Mouse (Mus musculus) T-helper 17 cell (primary cell): ENCODE measurements around the gene Rock2.

Source experiments
- in situ Hi-C, 2 experiments: fragments of 300-600 bp; cut with MboI, MseI; formaldehyde crosslinking; loops; 1 replicate in 1 of 2; 2 replicates in 1 of 2; pipeline ENCODE4 v1.15.1; 2025; ENCODE audit warnings: high pct_unique_total_duplicates in 2 of 2

Gene Rock2

DNA sequence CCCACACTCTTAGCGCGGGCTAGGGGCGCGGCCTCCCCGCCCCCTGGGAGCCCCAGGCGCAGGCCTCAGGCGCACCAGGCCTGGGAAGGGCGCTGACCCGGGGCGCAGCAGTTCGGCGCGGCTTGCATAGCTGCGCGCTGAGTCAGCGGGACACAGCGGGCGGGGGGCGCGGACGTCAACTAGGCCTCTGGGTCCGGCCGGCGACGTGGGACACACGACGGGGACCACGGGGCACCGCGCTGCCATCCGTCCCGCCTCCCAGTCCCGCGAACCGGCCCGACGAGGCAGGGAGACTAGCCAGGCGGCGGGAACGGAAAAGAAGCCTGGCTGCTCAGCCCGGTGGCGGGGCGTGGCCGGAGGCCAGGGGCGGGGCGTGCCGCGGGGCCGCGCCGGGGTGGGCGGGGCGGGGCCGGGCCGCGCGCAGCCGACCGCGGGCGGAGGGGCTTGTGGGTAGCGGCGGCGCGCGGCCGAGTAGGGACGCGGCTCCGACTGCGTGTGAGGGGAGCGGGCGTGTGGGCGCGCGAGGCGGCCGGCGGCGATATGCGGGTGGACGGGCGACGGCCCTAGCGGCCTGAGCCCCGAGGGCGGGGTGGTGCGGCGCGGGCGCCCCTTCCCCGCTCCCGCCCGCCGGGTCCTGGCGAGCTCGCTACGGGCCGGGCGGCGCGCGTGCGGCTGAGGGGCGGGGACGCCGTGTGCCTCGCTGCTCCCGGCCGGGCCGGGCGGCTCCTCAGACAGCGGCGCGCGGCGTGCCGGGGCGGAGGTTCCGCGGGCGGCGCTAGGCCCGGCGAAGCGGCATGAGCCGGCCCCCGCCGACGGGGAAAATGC, at the start of gene Rock2:
TSS of gene Rock2 (plus strand) at position 500 of the 825 bp plus-strand sequence.
- in situ Hi-C loops: loop anchor here (5.0 to 10.0 kb wide), 3 partner anchors 43 to 300 kb away; partner anchors contain the start of gene E2f6 (in 1 of the 2)

DNA sequence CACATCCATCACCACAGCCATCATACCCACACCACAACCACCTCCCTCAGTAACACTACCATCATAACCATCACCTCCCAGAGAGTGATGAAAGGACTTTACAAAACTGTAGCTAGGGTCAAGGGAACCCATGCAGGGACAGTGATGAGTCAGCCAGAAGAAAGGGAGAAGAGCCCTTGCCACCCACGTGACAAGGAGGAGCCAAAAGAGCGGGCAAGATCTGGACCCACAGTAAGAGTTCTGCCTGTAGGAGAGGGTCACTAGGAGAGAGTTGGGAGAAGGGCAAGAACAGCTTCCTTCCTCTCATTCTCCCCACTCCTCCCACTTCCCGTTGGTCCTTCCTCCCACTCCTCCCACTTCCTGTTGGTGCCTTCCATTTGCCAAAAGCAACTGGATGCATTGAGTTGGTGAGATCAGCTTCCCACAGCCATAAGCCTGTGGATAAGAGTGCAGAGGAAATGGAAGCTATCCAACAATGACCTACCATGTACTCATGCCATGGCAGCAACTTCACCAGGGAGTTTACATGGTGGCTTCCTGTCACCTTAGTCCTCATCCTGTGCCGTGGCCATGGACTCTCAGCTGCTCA, 47.4 kb upstream of the Rock2 start:
- in situ Hi-C loops: loop anchor here in 1 of 2 experiments (5.0 kb wide), 1 partner anchor 35 kb away; no protein-coding TSS in a partner anchor

- in situ Hi-C loops: loop anchor here in 1 of 2 experiments (5.0 kb wide), 1 partner anchor 34 kb away; no protein-coding TSS in a partner anchor
Measured at GRCm38 (mm10) chr12:16848501-16848900, 46.2 kb upstream of the Rock2 start.

GRCm38 (mm10) chr12:16849821-16850220, 44.9 kb upstream of the Rock2 start:
- in situ Hi-C loops: loop anchor here in 1 of 2 experiments (5.0 kb wide), 1 partner anchor 32 kb away; no protein-coding TSS in a partner anchor

- in situ Hi-C loops: no loop called here
Measured at GRCm38 (mm10) chr12:16850431-16851375, 44.0 kb upstream of the Rock2 start.

DNA sequence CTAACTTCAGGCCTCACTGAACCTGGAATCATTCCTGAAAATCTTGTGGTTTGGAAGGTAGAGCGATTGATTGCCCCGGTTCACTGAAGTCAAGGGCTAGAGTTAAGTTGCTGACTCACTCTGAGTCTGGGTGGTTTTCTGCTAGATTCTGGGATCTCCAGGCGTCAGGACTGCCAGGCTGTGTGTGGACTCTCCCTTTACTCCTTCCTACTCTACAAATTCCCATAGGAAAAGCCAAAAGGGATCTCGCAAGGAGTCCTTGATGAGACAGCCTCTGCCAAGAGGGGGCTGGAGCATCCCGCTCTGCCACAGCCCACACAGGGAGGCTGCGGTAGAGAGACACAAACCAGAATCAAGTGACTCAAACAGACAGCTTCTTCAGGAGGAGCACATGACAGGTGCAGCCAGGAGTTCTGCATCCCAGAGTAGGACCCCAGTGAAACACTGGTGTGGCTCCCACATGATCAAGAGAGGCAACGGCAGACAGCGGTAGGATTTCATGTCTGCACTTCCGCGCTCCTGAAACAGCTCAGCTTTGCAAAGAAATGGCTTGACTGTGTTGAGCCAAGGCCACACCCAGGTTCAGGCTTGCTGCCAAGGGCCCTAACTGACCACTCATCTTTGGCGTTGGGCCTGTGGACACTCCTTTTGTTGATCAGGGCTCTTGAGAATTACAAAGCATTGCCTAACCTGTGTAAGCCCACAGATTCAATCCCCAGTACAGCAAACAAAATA, 41.1 kb upstream of the Rock2 start:
- in situ Hi-C loops: no loop called here

DNA sequence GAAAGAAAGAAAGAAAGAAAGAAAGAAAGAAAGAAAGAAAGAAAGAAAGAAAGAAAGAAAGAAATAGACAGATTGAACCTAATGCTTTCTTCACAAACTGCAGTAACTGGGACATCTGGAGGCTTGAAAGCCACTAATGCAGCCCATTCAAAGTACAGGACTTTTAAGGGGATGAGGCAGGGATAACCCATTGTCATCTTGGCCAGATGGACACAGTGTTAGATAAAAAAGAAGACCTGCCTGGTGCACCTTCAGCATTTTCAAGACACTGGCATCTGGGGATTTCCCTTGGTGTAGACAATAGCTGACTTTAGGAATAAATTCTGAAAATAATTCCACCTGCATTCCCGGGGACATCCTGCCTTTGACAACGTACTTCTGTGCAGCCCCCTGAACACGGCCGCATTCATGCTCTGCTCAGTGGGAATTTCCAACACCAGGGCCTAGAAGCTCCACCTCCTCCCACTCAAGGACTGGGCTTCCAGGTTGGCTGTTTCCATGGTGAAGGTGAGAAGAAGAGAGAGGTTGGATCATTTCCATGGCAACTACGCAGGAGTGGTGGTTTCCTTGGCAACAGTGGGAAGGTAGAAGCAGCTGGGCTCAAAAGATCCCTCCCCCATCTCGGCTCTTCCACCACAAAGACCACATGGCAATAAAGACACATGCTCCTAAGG, 38.9 kb upstream of the Rock2 start:
- in situ Hi-C loops: no loop called here

- in situ Hi-C loops: no loop called here
Measured at GRCm38 (mm10) chr12:16856306-16856679, 38.4 kb upstream of the Rock2 start.

DNA sequence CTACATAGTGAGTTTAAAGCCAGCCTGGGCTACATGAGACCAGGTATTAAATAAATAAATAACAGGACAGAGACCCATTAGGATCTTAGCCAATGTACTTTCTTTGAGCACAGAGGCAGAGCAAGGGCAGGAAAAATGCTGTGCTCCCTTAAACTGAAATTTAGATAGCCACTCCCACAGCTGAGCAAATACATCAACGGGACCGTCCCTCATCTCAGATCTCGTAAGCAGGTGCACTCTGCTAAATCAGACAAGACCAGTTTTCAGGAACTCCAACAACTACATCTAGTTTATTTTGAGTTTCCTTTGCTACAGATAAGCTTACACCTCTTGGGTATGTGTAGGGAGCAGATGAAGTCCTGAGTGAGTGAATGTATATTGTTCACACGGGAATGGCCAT, 36.6 kb upstream of the Rock2 start:
- in situ Hi-C loops: no loop called here

- in situ Hi-C loops: no loop called here
Measured at GRCm38 (mm10) chr12:16859781-16860180, 34.9 kb upstream of the Rock2 start.

GRCm38 (mm10) chr12:16860533-16860932, 34.2 kb upstream of the Rock2 start:
- in situ Hi-C loops: no loop called here

DNA sequence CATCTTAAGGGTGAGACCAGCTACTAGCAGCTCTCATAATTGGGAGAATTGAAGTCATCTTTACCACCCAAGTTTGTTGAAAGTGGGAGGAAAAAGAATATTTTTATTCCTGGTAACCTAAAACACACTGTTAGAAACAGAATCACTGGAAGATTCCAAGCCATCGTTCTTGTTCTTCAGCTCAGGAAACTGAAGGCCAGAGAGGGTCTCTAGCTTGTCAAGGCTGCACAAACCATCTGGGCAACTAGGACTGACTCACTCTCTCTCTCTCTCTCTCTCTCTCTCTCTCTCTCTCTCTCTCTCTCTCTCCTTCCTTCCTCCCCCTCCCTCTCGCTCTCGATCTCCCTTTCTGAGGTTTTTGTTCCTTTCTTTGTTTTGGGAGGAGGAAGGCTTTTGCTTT, 33.7 kb upstream of the Rock2 start:
- in situ Hi-C loops: no loop called here

DNA sequence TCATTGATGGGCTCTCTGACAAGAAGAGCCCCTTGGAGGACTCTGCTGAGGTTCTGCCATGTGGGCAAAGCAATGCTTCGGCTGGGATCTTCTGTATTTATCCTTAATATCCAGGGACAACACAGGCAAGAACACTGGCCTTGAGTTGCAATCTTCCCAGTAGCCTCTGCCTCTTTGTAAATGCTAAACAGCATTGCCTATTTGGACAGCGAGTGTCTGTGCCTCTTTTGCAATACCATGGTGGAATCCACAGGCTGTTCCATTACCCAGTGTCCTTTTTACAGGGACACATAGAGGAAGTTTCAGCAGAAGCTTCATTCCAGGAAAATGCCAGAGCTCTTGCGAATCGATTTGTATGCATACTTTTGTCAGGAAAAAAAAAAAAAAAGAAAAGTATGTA, 30.2 kb upstream of the Rock2 start:
- in situ Hi-C loops: no loop called here

GRCm38 (mm10) chr12:16865871-16866270, 28.8 kb upstream of the Rock2 start:
- in situ Hi-C loops: no loop called here

DNA sequence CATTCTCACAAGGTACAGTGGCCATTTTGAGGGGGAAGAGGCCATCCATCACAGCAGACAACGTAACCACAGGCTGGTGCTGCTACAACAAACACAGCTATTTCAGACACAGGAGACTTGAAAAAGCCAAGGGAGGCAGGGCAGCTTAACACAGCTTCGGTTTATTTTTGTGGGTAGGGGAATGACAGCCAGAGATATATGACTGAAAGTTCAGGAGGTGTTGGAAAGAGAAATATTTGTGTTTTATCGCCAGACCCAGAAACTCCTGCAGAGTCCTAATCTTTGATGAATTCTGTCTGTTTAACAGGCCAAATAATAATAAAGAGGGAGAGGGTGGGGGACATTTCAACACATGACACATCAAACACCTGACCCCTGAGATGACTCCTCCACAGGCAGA, 28.2 kb upstream of the Rock2 start:
- in situ Hi-C loops: no loop called here

DNA sequence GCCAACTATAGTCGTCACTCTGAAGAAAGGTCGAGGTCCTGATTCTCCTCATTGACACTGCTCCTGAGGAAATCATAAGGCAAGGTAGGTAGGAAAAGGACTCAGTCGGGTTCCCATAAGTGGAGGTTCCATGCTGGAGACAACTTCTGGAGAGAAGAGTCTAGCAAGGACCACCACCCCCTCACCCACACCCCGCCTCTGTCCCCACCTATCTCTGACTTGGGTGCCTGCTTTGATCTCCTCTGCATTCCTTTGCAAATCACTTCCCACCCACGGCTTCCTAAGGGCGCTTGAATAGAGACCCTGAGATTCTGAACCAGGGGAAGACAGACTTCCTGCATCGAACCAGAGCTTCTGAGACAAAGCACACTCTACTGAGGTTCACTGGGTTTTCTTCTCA, 27.4 kb upstream of the Rock2 start:
- in situ Hi-C loops: no loop called here

DNA sequence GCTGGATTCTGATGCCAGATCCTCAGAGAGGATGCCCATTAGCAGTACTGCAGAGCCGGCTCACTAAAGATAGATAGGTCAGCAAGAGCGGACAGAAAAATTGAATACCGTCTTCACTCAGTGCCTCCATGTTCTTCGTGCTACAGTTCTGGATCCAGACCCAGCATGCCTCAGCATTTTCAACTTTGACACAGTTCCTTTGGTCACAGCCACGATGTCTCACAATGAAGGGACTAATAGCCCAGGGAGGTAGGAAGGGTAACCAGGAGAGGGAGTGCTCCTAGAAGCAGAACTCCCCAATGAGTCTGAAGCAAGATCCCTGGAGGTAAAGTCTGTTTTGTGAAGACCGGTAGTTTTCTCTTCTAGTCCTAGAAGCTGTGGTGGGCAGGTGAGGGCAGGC, 26.1 kb upstream of the Rock2 start:
- in situ Hi-C loops: no loop called here

GRCm38 (mm10) chr12:16869091-16869778, 25.5 kb upstream of the Rock2 start:
- in situ Hi-C loops: no loop called here

DNA sequence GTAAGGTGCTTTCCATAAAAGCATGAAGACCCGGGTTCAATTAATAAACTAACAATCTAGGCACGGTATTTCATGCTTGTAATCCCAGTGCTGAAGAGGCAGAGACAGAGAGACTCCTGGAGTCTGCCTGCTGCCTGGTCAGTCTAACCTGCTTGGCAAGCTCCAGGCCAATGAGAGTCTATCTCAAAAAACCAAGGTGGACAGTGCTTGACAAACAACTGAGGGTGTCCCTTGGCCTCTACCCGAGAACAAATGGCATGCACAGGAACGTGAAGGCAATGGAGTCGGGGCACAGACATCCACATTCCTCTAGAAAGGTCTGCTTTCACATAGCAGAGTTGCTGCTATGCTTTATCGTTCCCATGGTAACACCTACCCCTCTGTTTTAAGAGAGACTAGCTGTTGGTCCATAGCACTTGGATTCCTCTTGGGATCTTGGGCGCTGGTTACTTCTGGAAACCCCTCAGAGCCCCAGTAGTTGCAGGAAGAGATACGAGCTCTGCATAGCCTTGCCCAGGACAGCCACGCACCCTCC, 24.8 kb upstream of the Rock2 start:
- in situ Hi-C loops: no loop called here
